Mouse (Mus musculus) right cerebral cortex, postnatal 4 days (tissue): ENCODE measurements at regions not wholly inside any gene's neighbourhood (a gene's known extent, or its start where the extent isn't known, plus 50 kb on each side); places are given as distances from the start of the nearest gene placed in this dataset.
"Not testable (repeated sequence)": the region's sequence is repeated elsewhere in the genome, so short reads cannot be mapped to it uniquely, and the experiment has no call there.

Experiments used
- DNase-seq: peaks from one replicate; pipeline ENCODE4 v3.0.0-alpha.2; 2022

DNA sequence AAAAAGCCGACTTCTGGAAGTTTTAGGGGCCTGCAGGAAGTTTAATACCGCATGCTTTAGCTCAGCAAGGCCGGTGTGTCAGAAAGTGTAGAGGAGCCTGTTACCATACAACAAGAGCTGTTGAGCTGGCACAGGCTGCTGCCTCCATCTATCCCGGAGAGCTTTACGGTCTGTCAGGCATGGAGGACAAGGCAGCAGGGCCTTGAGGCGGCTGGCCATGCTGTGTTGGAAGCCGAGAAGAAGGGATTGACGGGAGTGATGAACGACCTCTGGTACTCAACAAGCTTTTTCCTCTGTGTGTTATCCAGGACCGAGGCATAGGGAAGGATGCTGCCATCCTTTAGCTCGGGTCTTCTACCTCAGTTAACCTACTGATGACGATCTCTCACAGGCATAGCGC, 146.8 kb upstream of the Mocs1 start:
- no peak for DNase-seq

DNA sequence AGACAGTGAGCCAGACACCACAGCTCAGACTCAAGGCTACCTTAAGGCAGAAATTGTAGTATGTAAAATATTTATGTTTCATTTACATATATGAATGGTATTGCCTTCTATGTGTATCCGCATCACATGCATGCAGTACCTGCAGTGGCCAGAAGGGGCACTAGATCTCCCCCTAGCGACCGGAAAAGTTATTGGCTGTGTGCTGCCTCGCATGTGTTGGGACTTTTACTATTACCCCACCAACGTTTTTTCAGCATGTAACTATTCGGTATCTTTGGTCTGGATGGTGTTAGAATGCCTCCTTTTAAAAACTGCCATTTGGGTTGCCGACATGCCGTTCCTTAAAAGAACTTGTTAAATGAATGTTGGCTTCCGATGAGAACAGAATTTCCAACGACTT, 145.7 kb upstream of the Mocs1 start:
- peak; percentile 56 for DNase-seq

DNA sequence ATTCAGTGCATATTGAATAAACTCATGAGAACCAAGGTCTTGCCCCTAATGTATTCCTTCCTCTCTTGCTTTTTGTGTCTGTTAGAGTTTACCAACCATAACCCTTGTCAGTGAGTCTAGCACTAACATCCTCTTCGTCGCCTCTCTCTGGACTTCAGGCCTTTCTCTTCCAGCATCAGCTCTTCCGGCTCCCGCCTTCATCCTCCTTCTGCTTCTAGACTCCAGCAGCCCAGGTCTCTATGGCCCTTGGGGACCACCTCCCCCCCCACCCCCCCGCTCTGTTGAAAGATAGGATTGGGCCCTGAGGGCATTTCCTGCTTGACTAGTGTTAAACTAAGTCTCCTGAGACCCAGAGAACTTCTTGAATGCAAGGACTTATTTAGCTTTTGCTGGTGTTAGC, 144.7 kb upstream of the Mocs1 start:
- DNase-seq, result no peak

DNA sequence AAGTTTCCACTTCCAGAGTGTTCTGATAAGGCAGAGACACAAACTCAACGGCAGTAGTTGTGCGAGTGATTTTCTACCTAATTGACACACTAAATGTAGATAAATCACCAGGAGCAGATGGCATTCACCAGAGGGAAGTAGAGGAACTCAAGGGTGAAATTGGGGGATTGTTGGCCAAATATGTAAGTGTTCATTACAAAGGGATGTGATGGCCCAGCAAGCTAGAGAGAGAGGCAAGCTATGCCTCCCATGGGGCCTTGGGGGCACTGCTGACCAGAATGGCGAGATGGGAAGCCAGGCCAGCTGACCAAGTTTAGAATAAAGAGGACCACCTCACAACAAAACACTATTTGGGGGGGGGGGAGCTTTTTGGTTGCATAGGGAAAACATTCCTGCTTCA, 136.5 kb upstream of the Mocs1 start:
- DNase-seq, result no peak

DNA sequence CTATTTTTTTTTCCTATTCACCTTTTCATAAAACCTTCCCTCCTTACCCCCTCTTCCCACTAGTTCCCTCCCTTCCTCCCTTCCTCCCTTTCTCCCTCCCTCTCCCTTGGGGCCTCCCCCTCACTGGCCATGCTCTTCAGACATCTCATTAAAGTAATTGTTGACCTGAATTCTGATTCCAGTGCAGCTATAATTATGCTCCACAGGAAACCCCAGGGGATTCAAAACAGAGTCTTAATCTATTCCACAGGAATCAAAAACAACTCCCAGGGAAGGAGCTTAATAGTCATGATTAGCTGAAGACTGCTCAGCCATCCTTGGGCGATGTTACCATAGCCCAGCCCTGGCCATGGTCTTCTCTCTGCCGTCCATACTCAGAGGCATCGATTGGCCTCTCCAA, 123.7 kb upstream of the Mocs1 start:
- DNase-seq, result no peak

DNA sequence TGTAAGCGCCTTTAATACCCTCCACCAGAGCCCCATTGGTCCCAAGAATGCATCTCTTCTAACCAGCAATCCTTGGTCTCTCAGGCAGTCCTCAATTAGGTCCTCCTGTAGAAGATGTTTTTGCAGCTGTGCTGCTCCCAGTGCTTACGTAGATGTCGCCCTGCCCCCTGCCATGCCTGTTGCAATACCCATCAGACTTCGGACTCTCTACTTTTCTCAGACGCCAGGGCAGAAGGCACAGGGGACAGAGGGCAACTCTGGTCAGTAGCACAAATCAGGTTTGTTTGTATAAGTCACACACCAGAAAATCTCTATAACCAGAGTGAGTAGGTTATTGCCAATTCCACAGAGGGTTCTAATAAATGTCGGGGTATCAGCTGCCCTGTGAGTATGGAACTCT, 123.0 kb upstream of the Mocs1 start:
- no peak for DNase-seq

DNA sequence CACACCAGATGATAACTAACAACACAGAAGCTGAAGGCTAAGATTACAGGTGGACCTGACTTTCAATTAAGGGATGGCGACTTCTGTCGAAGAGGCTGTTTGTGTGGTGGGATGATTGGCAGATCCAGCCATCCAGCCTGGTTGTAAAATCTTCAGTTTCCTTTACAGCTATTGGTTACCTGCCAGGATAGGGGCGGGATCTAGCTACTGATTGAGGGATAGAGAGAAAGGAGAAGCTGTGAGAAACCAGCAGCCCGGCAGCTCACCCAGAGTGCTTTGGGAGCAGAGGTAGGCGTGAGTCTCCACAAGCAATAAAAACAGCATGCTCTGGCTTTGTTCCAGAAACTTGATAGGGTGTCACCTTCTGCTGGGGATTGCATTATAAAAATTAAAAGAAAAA, 119.1 kb upstream of the Mocs1 start:
- peak; percentile 82 for DNase-seq

DNA sequence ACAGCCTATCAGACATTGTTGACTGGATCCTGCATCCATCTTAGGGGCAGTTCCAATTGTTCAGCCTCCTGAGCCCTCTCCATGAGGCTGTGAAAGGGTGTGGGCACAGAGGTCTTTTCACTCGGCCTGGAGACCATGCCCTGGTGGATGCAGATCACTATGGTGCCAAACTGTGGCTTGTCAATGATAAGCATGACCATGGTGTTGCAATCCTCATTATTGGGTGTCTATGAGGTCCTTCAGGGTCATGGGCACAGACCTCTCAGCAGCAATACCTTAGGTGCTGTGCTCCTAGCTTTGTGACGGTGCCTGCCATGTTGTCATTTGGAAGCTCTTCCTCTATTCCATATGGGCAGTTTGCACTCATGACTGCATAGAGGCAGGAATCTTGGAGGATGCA, 114.0 kb upstream of the Mocs1 start:
- no peak for DNase-seq

DNA sequence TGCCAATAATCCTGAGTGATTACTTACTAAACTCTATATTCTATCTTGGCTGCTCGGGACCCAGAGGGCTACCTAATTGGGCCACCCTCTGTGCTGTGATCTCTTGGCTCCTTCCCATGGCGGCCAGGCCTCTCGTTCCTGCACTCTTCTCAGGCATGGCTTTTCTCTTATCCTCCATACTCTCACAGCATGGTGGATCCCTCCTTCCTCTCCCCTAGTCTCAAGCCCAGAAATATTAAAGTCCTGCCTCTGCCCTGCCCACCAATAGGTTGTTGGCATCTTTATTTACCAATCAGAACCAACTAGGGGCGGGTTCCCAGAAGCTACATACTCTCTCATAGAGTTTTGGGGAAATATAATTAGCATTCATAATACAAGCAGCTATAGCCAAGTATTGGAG, 100.6 kb upstream of the Mocs1 start:
- no peak for DNase-seq

DNA sequence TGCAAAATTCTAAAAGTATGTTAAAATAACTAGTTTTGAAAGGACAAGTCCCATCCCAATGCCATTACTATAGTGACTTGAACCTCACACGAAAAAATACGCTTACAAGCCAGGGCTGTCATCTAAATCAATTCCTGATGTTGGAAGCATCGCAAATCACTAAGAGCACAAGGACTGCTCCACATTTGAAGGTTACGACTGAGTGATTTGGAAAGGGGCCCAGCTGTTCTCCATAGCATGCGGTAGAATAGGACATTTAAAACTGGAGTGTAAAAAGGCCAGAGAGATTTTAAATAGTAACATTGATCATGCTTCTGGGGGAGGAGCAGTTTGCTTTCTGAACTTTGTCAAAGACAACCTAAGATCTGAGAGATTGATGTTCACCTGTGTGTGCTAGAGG, 92.8 kb upstream of the Mocs1 start:
- DNase-seq, result no peak

DNA sequence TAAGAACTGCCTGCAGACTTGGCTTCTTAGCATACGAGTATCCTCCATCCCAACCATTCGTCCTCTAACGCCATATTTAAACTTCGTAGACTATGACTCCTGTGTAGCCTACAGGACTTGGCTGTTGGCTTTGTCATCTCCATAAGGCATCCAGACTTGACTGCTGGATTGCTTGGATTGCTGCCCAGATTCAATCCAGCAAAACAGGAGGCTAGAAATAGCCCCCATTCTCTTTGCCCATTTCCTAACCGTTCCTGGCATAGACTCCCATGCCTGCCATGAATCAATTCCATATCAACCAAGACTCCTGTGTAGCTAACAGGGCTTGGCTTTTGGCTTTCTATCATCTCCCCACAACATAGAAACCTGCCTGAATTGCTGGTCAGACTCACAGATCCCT, 90.3 kb upstream of the Mocs1 start:
- DNase-seq, result no peak

DNA sequence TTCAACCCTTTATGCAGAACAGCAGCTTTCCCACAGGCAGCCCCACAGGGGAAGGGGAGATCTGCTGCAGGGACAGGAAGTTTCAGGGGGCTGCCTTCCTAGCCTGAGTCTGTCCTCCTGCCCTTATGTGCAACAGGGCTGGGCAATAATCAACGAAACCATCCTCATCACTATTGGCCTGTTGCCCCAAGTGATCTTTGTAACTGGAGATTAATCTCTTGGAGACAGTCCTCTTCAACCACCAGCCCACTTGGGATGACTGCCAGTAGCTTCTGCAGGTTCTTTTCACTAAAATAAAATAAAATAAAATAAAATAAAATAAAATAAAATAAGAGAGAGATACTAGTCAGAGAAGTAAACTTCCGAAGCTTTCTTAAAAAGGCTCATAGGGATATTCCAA, 85.5 kb upstream of the Mocs1 start:
- no peak for DNase-seq

DNA sequence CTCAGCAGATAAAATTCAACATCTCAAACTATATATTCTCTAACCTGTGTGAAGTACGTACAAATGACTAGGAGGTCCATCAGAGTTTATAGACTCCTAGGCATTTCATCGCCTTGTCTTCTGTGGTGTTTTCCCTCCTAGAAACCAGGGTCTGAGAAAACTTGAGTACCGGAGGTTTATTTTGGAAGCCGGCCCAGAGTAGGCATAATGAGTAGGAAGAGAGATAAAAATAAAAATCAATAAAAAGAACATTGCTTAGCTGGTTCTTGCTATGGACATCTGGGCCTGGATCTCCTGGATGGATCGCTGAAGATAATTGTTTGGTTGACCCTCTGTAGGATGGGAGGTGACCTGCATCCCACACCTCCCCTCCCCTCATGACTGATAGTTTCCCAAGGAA, 81.5 kb upstream of the Mocs1 start:
- peak; percentile 7 for DNase-seq

DNA sequence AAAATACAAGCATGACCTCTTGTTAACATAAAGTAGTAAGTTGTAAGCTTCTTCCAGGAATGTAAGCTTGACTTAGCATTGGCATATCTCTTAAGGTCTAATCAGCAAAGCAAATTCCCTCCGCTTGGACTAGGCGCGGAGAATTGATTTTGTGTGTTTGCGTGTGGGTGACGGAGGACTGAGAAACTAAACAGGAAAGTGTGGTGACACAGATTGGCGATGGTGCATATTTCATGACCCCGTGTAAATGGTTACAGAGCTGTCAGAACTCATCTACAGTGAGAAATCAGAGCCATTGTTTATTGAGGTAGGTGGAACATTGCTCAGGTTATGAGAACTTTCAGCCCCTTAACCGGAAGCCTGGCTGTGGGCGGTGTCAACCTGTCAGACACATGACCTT, 78.8 kb upstream of the Mocs1 start:
- no peak for DNase-seq

DNA sequence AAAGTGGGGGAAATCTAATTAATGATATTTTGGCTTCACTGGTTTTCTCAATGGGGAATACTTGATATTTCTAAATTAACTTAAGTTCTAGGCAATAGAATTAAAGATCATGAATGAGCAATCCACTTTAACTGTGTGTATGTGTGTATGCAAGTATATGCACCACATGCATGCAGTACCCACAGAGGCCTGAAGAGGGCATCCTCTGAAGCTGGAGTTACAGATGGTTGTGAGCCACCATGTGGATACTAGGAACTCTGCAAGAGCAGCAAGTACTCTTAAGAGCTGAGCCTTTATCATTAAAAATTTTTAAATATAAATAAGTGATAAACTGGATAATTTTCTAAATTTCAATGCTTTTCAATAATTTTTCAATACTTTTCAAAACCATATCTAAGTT, 69.0 kb upstream of the Mocs1 start:
- DNase-seq, result peak; percentile 8

DNA sequence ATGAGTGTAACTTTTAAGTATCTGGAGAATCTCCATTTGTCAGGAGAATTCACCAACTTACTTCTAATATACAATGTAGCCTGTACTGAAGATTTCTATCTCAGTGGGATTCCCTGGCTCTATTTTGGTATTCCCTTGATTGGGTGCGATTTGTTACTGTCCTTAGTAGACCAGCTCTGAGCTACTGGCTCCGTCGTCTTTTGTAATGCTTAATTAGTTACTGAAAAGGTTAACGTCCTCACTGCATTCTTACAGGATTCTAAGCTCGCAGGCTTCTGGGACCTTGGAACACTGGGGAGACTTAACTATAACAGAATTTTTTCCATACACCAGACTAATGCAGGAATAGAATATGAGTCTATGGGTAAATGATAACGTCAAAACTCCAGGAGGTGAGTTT, 67.9 kb upstream of the Mocs1 start:
- not testable (repeated sequence) for DNase-seq

DNA sequence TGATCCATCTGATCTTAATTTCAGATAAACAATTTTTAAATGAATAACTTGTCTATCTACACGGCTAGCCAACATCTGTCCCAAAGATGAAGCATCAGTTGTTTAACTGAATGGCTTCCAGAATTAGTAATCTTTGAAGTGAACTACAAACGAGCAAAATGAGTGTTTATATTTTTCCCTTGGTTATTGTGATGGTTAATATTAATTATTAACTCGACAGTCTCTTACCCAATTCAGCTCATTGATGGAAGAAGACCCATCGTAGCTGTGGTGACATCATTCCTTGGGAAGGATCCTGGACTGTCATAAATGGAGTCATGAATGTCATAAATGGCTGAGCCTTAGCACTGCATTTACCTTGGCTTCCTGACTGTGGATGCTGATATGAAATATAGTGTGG, 60.4 kb upstream of the Mocs1 start:
- DNase-seq, result no peak

DNA sequence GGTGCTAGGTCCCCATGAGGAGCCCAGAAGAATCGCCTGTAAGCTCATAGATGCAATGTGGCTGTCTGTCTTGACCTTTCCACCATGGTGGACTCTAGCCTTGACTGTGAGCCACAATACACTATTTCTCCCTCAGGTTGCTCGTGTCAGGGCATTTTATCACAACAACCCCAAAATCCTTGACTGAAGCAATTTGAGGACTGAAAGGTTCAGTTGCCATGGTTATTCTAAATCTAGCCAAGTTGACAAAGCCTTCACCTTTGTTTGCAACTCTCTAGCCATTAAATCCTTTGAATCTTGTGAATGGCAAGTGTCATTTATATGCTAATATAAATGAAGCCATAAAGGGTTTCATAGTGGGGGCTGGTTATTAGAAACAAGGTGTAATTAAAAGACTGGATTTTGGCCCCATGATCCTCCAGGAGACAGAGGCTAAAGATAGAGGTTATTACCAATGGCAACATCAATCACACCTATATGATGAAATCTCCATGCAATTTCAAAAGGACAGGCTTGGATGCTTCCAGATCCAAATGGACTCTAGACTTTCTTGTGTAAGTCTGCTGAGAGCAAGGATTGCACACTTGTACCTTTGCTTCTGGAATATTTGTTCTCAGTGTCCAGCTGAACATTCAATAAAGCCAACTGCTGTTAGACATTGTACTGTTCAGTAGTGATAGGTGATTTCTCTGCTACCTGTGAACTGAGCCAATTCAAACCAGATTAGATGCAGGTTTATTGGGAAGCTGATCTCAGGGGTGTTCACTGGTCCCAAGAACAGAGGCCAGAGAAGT, 59.5 kb upstream of the Mocs1 start:
- DNase-seq, result no peak

DNA sequence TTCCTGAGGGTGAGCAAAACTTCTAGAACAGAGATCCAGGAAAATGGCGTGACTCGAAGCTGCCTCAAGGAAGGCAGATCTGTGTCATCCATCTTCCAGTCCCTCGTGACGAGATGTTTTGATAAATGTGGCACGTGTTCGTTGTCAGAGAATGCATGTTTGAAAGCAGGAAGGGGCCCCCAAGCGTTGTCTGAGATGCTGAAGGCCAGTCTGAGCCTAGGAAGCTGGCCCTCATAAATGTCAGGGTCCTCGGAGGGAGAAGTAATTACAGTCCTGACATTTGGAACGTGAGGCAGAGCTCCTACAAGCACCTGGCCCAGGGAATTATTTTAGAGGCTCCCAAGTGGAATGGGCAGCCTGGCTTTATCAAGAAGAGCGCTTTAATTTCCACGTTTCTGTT, 50.5 kb upstream of the Mocs1 start:
- DNase-seq, result no peak
